Mouse (Mus musculus): ENCODE data around the gene Npl. TPM values are rescaled to one million over a fixed set of nuclear protein-coding genes. Genes with fewer than 3 reads are reported as not detected.

Gene Npl
- total and polyA plus RNA-seq, 3 experiments: 7.2 to 376 (median 111) TPM

- no peak overlapping the region for H3K4me3 ChIP-seq (ENCODE audit: low read depth, low read length)
- DNase-seq (ENCODE audit: low spot score) (no peak), ATAC-seq (ENCODE audit: extremely low read depth, insufficient number of reproducible peaks, low FRiP score, poor library complexity, severe bottlenecking) (no peak)
- TF ChIP-seq CTCF (IDR thresholded peaks at IDR 0.05; ENCODE audit: low read depth, low read length) (peak; percentile 35), TAL1 (conservative IDR thresholded peaks at IDR 0.05; ENCODE audit: low read depth, low read length) (no peak)
- H3K4me1 ChIP-seq (ENCODE audit: insufficient read depth, low read depth, low read length): peaks cover 27% of the 10 kb centered on the region
- peaks cover 5% of the 10 kb centered on the region for H3K27me3 ChIP-seq (ENCODE audit: insufficient read depth, low read length)
- H3K9me3 ChIP-seq (replicated peaks): no peaks in the 10 kb centered on the region
- no peaks in the 10 kb centered on the region for H3K36me3 ChIP-seq (replicated peaks)
Observed at GRCm38 (mm10) chr1:153550814-153551213, 969 bp upstream of the Npl start.

- ATAC-seq (ENCODE audit: extremely low read depth, insufficient number of reproducible peaks, low FRiP score, poor library complexity, severe bottlenecking): peak; percentile 80
- H3K4me3 ChIP-seq (ENCODE audit: low read depth, low read length): peak overlapping the region; percentile 47
- TF ChIP-seq TAL1 (conservative IDR thresholded peaks at IDR 0.05; ENCODE audit: low read depth, low read length): peak; percentile 60; the same call in 1 of the 2 replicates
- TF ChIP-seq CTCF (IDR thresholded peaks at IDR 0.05; ENCODE audit: low read depth, low read length): no peak
- peak; percentile 47 for DNase-seq (ENCODE audit: low spot score)
- no peaks in the 10 kb centered on the region for H3K9me3 ChIP-seq (replicated peaks)
- peaks cover 8% of the 10 kb centered on the region for H3K27me3 ChIP-seq (ENCODE audit: insufficient read depth, low read length)
- peaks cover 22% of the 10 kb centered on the region for H3K36me3 ChIP-seq (replicated peaks)
- H3K4me1 ChIP-seq (ENCODE audit: insufficient read depth, low read depth, low read length): peaks cover 33% of the 10 kb centered on the region
Observed at GRCm38 (mm10) chr1:153547555-153547954, 2.3 kb downstream of the Npl start.

- H3K36me3 ChIP-seq (replicated peaks): peaks cover 34% of the 10 kb centered on the region
- TF ChIP-seq GATA2 (IDR thresholded peaks at IDR 0.05; ENCODE audit: borderline replicate concordance, low read depth, low read length) (no peak), CTCF (IDR thresholded peaks at IDR 0.05; ENCODE audit: low read depth, low read length) (no peak), POLR2AphosphoS5 (IDR thresholded peaks at IDR 0.05; ENCODE audit: insufficient replicate concordance, low read depth, low read length) (no peak)
- no peak for DNase-seq (ENCODE audit: low spot score)
- peaks cover 8% of the 10 kb centered on the region for H3K27me3 ChIP-seq (ENCODE audit: insufficient read depth, low read length)
- H3K9me3 ChIP-seq (replicated peaks): no peaks in the 10 kb centered on the region
- H3K4me3 ChIP-seq (ENCODE audit: low read depth, low read length): no peak overlapping the region
- H3K4me1 ChIP-seq (ENCODE audit: insufficient read depth, low read depth, low read length): peaks cover 41% of the 10 kb centered on the region
- no peak for ATAC-seq (ENCODE audit: extremely low read depth, insufficient number of reproducible peaks, low FRiP score, poor library complexity, severe bottlenecking)
Observed at GRCm38 (mm10) chr1:153545196-153545595, 4.6 kb downstream of the Npl start.

GRCm38 (mm10) chr1:153542726-153543320 lies 7.0 kb downstream of the Npl start:
- H3K4me1 ChIP-seq (ENCODE audit: insufficient read depth, low read depth, low read length): peaks cover 32% of the 10 kb centered on the region
- TF ChIP-seq CTCF (IDR thresholded peaks at IDR 0.05; ENCODE audit: low read depth, low read length): no peak
- TF ChIP-seq GATA2 (IDR thresholded peaks at IDR 0.05; ENCODE audit: borderline replicate concordance, low read depth, low read length): no peak
- TF ChIP-seq GATA1 (IDR thresholded peaks at IDR 0.05; ENCODE audit: borderline replicate concordance, low read length): no peak
- no peak; the same call in 1 of the 2 replicates for TF ChIP-seq TAL1 (conservative IDR thresholded peaks at IDR 0.05; ENCODE audit: low read depth, low read length)
- TF ChIP-seq POLR2AphosphoS5 (IDR thresholded peaks at IDR 0.05; ENCODE audit: insufficient replicate concordance, low read depth, low read length): no peak
- H3K9me3 ChIP-seq (replicated peaks): no peaks in the 10 kb centered on the region
- peaks cover 45% of the 10 kb centered on the region for H3K36me3 ChIP-seq (replicated peaks)
- DNase-seq (ENCODE audit: low spot score) (no peak), ATAC-seq (ENCODE audit: extremely low read depth, insufficient number of reproducible peaks, low FRiP score, poor library complexity, severe bottlenecking) (peak; percentile 36)
- peaks cover 5% of the 10 kb centered on the region; the same call in 1 of the 2 replicates for H3K27me3 ChIP-seq (ENCODE audit: insufficient read depth, low read length)
- H3K4me3 ChIP-seq (ENCODE audit: low read depth, low read length): no peak overlapping the region

GRCm38 (mm10) chr1:153540753-153541152 lies 9.1 kb downstream of the Npl start:
- ATAC-seq (ENCODE audit: extremely low read depth, insufficient number of reproducible peaks, low FRiP score, poor library complexity, severe bottlenecking) (no peak), DNase-seq (ENCODE audit: low spot score) (no peak)
- TF ChIP-seq TAL1 (conservative IDR thresholded peaks at IDR 0.05; ENCODE audit: low read depth, low read length): no peak
- TF ChIP-seq CTCF (IDR thresholded peaks at IDR 0.05; ENCODE audit: low read depth, low read length): no peak
- TF ChIP-seq GATA1 (IDR thresholded peaks at IDR 0.05; ENCODE audit: borderline replicate concordance, low read length): no peak
- TF ChIP-seq POLR2AphosphoS5 (IDR thresholded peaks at IDR 0.05; ENCODE audit: insufficient replicate concordance, low read depth, low read length): no peak
- TF ChIP-seq GATA2 (IDR thresholded peaks at IDR 0.05; ENCODE audit: borderline replicate concordance, low read depth, low read length): no peak
- no peak overlapping the region for H3K4me3 ChIP-seq (ENCODE audit: low read depth, low read length)
- peaks cover 23% of the 10 kb centered on the region for H3K4me1 ChIP-seq (ENCODE audit: insufficient read depth, low read depth, low read length)
- H3K27me3 ChIP-seq (ENCODE audit: insufficient read depth, low read length): peaks cover 6% of the 10 kb centered on the region; the same call in 1 of the 2 replicates
- peaks cover 54% of the 10 kb centered on the region for H3K36me3 ChIP-seq (replicated peaks)
- H3K9me3 ChIP-seq (replicated peaks): no peaks in the 10 kb centered on the region

- no peak for DNase-seq (ENCODE audit: low spot score)
- no peaks in the 10 kb centered on the region for H3K9me3 ChIP-seq (replicated peaks)
- H3K27me3 ChIP-seq (ENCODE audit: insufficient read depth, low read length): peaks cover 7% of the 10 kb centered on the region
- H3K4me3 ChIP-seq (ENCODE audit: low read depth, low read length): no peak overlapping the region
- H3K36me3 ChIP-seq (replicated peaks): peaks cover 58% of the 10 kb centered on the region
- ATAC-seq (ENCODE audit: extremely low read depth, insufficient number of reproducible peaks, low FRiP score, poor library complexity, severe bottlenecking): no peak
- H3K4me1 ChIP-seq (ENCODE audit: insufficient read depth, low read depth, low read length): peaks cover 28% of the 10 kb centered on the region
- TF ChIP-seq CTCF (IDR thresholded peaks at IDR 0.05; ENCODE audit: low read depth, low read length): no peak
- TF ChIP-seq GATA2 (IDR thresholded peaks at IDR 0.05; ENCODE audit: borderline replicate concordance, low read depth, low read length): no peak
- TF ChIP-seq TAL1 (conservative IDR thresholded peaks at IDR 0.05; ENCODE audit: low read depth, low read length): no peak
- TF ChIP-seq GATA1 (IDR thresholded peaks at IDR 0.05; ENCODE audit: borderline replicate concordance, low read length): no peak
- no peak for TF ChIP-seq POLR2AphosphoS5 (IDR thresholded peaks at IDR 0.05; ENCODE audit: insufficient replicate concordance, low read depth, low read length)
Observed at GRCm38 (mm10) chr1:153539739-153540333, 10.0 kb downstream of the Npl start.

All from G1E (cell line).